Mouse (Mus musculus): ENCODE measurements around the gene Supt3. TPM values are rescaled to one million over a fixed set of nuclear protein-coding genes. Genes with fewer than 3 reads are reported as not detected.
A peak's percentile ranks its signal among the peaks of the same experiment; 100 is the strongest.

Gene Supt3
- polyA plus RNA-seq, 1 experiment, result 8.9 TPM

DNA sequence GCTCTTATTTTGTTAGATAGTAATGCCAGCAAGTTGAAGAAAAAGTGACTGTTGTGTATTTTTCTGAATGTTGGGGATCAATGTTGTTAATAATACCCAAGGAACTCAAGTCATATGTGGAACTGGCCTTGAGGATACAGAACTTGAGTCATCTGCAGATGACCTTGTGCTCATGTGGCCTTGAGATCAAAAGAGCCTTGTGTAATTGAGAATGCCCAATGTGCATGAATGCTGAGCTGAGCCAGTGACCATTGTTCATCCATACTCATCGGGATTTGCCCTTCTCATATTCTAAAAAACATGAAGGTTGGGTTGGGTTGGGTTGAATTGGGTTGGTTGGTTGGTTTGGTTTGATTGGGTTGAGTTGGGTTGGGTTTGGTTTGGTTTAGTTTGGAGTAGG, 252.2 kb downstream of the Supt3 start:
- DNase-seq (ENCODE audit: low read depth), result no peak
- no peak for TF ChIP-seq POLR2A (IDR thresholded peaks at IDR 0.05; ENCODE audit: borderline replicate concordance, extremely low read depth, insufficient read depth, insufficient read length, poor library complexity, severe bottlenecking)
- TF ChIP-seq CTCF (IDR thresholded peaks at IDR 0.05; ENCODE audit: borderline replicate concordance, extremely low read depth, insufficient read depth, insufficient read length), result no peak

DNA sequence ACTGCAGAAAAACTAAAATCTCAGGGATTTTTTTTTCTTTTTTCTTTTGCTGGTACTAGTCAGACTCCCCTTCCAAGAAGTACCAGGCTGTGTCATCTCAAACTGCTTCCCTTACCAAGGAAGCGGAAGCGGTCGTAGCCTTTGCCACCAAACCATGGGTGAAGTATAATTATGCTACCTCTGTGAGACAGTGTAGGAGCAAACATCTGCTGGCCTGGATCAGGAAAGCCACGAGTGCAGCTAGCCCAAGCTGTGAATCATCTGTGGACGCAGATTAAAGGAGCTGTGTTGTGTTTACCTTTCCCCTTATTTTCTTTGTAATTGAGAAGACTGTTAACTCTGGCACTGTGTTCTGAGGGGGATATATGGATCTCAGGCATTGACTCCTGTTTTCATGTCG, 255.3 kb downstream of the Supt3 start:
- DNase-seq (ENCODE audit: low read depth), result no peak

DNA sequence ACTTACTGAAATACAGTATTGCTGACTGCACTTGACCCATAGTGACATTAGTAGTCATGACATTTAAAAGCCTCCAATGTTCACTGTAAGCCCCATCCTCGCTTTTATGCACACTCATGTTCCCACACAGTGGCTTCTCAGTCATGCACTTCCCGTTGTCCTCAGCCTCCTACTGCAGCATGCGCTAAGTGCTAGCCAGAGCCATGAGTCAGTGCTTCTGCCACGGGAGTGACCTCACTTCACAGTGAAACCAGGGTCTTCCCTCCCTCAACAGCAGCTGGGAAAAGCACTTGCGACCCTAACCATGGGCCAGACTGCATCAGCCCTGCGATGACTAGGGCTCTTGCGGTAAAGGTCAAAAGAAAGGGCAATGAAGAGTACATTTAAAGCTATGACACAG, 256.7 kb downstream of the Supt3 start:
- TF ChIP-seq POLR2A (IDR thresholded peaks at IDR 0.05; ENCODE audit: borderline replicate concordance, extremely low read depth, insufficient read depth, insufficient read length, poor library complexity, severe bottlenecking) (no peak), CTCF (IDR thresholded peaks at IDR 0.05; ENCODE audit: borderline replicate concordance, extremely low read depth, insufficient read depth, insufficient read length) (no peak)
- no peak for DNase-seq (ENCODE audit: low read depth)

More for the DNA sequence above, 255.3 kb downstream of the Supt3 start:
- TF ChIP-seq CTCF (IDR thresholded peaks at IDR 0.05; ENCODE audit: borderline replicate concordance, extremely low read depth, insufficient read depth, insufficient read length) (no peak), POLR2A (IDR thresholded peaks at IDR 0.05; ENCODE audit: borderline replicate concordance, extremely low read depth, insufficient read depth, insufficient read length, poor library complexity, severe bottlenecking) (no peak)

DNA sequence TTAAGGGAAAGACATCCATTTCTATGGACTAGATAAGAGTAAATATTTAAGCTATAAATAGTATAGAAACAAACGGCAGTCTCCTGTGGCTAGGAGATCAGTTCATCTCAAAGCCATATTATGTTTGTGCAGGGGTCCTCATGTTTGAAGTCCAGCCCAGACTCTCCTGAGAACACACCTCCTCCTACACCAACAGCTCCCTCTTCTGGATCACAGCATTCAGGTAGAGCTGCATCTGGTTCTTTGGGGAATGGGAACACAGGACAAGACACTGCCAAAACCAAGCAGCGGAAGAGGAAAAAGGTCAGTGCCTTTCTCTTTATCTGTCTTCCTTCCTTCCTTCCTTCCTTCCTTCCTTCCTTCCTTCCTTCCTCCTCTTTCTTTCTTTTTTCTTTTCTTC, 264.1 kb downstream of the Supt3 start:
- DNase-seq (ENCODE audit: low read depth), result no peak
- TF ChIP-seq POLR2A (IDR thresholded peaks at IDR 0.05; ENCODE audit: borderline replicate concordance, extremely low read depth, insufficient read depth, insufficient read length, poor library complexity, severe bottlenecking), result no peak
- no peak for TF ChIP-seq CTCF (IDR thresholded peaks at IDR 0.05; ENCODE audit: borderline replicate concordance, extremely low read depth, insufficient read depth, insufficient read length)

DNA sequence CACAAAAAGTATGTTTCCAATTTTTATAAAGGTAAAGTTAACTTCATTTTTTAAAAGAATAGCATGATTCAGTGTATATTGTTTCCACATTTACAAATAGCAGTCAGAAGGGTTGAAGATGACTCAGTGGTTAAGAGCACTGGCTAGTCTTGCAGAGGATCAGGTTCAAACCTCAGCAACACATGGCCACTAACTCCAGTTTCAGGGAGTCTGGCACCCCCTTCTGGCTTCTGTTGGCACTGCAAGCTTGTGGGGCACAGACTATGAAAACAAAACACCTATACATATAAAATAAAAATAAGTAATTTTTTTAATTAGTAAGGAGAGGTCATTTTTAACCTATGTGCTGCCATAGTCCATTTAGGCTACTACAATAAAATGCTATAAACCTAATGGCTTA, 268.9 kb downstream of the Supt3 start:
- TF ChIP-seq CTCF (IDR thresholded peaks at IDR 0.05; ENCODE audit: borderline replicate concordance, extremely low read depth, insufficient read depth, insufficient read length) (peak; percentile 42; the same call in 1 of the 2 replicates), POLR2A (IDR thresholded peaks at IDR 0.05; ENCODE audit: borderline replicate concordance, extremely low read depth, insufficient read depth, insufficient read length, poor library complexity, severe bottlenecking) (no peak)
- DNase-seq (ENCODE audit: low read depth), result no peak

DNA sequence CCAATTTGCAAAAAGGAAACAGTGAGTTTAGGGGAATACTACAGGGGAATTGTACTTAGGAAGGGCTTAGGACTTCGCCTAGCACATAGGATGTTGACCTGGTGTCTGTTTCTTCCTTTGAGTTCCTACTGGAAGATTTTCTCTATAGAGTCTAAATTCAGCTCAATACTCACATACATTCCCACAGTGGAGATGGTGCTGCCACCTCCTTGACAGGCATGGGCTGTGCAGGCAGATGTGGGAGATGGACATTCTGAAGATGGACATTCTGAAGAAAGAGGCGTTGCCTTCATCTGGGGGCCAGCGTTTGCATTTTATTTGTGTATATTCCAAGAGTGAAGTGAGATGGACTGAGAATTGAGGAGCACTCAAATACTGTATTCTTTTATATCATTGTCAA, 269.6 kb downstream of the Supt3 start:
- TF ChIP-seq CTCF (IDR thresholded peaks at IDR 0.05; ENCODE audit: borderline replicate concordance, extremely low read depth, insufficient read depth, insufficient read length) (no peak), POLR2A (IDR thresholded peaks at IDR 0.05; ENCODE audit: borderline replicate concordance, extremely low read depth, insufficient read depth, insufficient read length, poor library complexity, severe bottlenecking) (no peak)
- no peak for DNase-seq (ENCODE audit: low read depth)

DNA sequence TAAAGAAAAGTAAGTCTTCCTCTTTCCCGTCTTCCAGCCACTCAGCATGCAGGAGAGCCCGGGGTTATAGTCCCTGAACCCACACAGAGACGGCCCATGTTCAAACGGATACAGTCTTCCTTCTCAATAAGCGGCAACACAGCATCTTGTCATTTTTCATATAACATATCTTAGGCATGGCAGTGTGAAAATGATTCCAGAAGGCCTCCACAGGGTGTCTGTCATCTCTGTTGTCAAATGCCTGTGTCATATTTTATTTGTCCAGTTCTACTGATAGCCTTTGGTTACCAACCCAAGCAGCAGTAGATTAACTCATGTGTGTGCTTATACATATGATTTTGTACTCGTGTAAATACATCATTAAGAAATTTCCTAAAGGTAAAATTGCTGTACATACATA, 270.3 kb downstream of the Supt3 start:
- no peak for TF ChIP-seq POLR2A (IDR thresholded peaks at IDR 0.05; ENCODE audit: borderline replicate concordance, extremely low read depth, insufficient read depth, insufficient read length, poor library complexity, severe bottlenecking)
- no peak for TF ChIP-seq CTCF (IDR thresholded peaks at IDR 0.05; ENCODE audit: borderline replicate concordance, extremely low read depth, insufficient read depth, insufficient read length)
- no peak for DNase-seq (ENCODE audit: low read depth)

DNA sequence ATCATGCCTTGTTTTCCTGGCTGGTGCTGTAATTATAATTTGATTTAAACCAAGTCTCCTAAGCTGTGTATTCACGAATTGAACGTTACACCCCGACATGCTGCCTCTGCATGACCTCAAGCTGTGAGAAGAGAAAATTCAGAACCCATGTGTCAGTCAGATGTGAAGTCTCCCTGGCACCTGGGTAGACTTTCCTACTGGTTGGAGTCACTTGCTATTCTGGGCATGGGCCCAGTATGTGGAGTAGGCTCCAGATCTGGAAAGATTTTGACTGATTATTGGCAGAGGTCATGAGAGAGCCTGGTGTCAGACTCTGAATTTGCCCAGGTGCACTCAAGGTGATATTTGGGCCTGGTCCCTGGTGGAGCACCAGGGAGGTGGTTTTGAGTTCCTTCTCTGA, 275.0 kb downstream of the Supt3 start:
- no peak for DNase-seq (ENCODE audit: low read depth)
- TF ChIP-seq CTCF (IDR thresholded peaks at IDR 0.05; ENCODE audit: borderline replicate concordance, extremely low read depth, insufficient read depth, insufficient read length) (no peak), POLR2A (IDR thresholded peaks at IDR 0.05; ENCODE audit: borderline replicate concordance, extremely low read depth, insufficient read depth, insufficient read length, poor library complexity, severe bottlenecking) (no peak)

DNA sequence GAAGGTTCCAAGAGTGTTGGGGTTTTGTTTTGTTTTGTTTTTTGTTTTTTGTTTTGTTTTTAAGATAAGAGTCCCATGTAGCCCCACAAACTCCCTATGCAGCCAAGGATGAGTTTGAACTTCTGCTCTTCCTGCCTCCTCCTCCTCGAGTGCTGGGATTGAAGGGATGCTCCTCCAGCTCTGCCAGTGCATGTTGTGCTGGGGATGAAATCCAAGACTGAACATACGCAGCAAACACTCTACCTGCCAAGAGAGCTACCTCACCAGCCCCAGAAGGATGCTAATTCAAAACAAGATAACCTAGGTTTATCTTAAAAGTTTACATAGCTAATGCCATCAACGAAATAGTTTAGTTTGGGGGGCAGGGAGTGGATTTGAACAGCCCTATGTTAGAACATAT, 276.4 kb downstream of the Supt3 start:
- TF ChIP-seq CTCF (IDR thresholded peaks at IDR 0.05; ENCODE audit: borderline replicate concordance, extremely low read depth, insufficient read depth, insufficient read length) (no peak), POLR2A (IDR thresholded peaks at IDR 0.05; ENCODE audit: borderline replicate concordance, extremely low read depth, insufficient read depth, insufficient read length, poor library complexity, severe bottlenecking) (no peak)
- DNase-seq (ENCODE audit: low read depth), result no peak

DNA sequence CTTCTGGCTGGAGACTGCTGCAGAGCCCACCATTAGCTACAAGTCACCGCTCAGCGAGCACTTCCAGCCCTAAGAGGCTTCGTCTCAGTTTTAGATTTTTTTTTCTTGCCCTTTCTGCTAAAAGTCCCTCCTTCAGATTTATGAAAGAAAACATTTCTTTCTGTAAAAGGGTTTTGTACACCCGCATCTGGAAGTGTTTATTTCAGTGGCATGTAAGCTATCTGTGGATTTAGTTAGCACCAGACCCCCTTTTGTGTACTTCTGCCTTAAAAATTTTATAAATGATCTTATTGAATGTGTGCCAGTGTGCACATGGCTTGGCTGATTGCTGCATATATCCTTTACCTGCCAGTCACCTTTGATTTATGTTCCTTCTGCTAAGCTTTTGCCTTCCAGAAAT, 277.6 kb downstream of the Supt3 start:
- no peak for DNase-seq (ENCODE audit: low read depth)
- no peak for TF ChIP-seq POLR2A (IDR thresholded peaks at IDR 0.05; ENCODE audit: borderline replicate concordance, extremely low read depth, insufficient read depth, insufficient read length, poor library complexity, severe bottlenecking)
- no peak for TF ChIP-seq CTCF (IDR thresholded peaks at IDR 0.05; ENCODE audit: borderline replicate concordance, extremely low read depth, insufficient read depth, insufficient read length)

DNA sequence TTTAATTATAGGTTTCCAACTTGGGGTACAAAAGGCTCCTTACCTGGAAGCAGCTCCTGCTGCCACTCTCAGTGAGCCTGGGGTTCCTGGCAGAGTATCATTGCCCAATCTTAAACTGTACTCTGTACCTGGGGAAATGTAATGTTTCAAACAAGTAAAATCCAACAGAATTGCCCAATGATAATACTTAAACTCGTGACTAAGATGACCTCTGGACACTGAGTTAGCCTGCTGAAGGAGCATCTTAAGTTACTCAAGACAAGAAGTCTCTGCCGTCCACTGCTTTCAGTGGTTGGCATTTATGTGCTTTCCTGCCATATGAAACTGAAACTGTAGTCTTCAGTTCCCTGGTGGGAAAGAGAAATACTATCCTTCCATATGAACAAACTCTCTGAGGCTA, 279.9 kb downstream of the Supt3 start:
- TF ChIP-seq CTCF (IDR thresholded peaks at IDR 0.05; ENCODE audit: borderline replicate concordance, extremely low read depth, insufficient read depth, insufficient read length) (no peak), POLR2A (IDR thresholded peaks at IDR 0.05; ENCODE audit: borderline replicate concordance, extremely low read depth, insufficient read depth, insufficient read length, poor library complexity, severe bottlenecking) (no peak)
- DNase-seq (ENCODE audit: low read depth), result no peak

DNA sequence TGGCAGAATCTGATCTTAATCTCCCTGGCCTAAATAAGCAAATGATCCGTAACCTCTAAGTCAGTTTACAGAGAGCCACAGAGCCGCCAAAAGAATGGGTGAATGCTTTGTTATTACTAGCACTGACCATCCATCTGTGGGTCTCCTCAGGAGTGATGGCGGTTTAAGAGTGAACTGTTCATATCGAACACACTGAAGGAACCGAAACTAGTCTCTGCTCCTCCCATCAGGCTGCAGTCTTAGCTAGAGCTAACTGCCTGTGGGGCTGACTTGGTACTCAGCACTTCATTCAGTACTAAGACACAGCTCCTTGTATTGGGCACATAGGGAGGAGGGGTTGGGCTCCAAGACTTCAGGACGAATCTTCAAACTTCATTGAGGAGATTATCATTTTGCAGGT, 280.8 kb downstream of the Supt3 start:
- DNase-seq (ENCODE audit: low read depth), result no peak
- TF ChIP-seq CTCF (IDR thresholded peaks at IDR 0.05; ENCODE audit: borderline replicate concordance, extremely low read depth, insufficient read depth, insufficient read length) (no peak), POLR2A (IDR thresholded peaks at IDR 0.05; ENCODE audit: borderline replicate concordance, extremely low read depth, insufficient read depth, insufficient read length, poor library complexity, severe bottlenecking) (no peak)
